8 mouse cellular contexts compared by ENCODE assay signal in genomic region chr4:32560246-32560645, GRCm38 (mm10). TPM values are rescaled to one million over a fixed set of nuclear protein-coding genes. Genes with fewer than 3 reads are reported as not detected.
A peak's percentile ranks its signal among the peaks of the same experiment; 100 is the strongest.
DNase-seq lines count a peak whose midpoint lies in the region; TF ChIP-seq lines count a peak whose summit lies in the region.
"Had no signal": no experiment of that assay in that cellular context is flagged by ENCODE, and none has a peak within 500 bp of the region (broad histone marks: within the 10 kb centered on the region; RNA-seq: fewer than 3 reads in every experiment).

No protein-coding gene starts in this region.

- no peak overlapping the region for H3K4me3 ChIP-seq in layer of hippocampus, adult 2 months
- H3K4me3 ChIP-seq in embryonic facial prominence, embryonic 10.5 days: no peak overlapping the region
- H3K4me3 ChIP-seq: heart, adult 2 months had no signal

- TF ChIP-seq CTCF in layer of hippocampus, adult 2 months (conservative IDR thresholded peaks at IDR 0.05): no peak

- DNase-seq in layer of hippocampus, adult 2 months (ENCODE audit: low spot score in 2 of 2): no peak
- DNase-seq in layer of hippocampus, adult 8-10 months (ENCODE audit: low spot score in 2 of 2): no peak
- DNase-seq in embryonic facial prominence, embryonic 10.5 days (ENCODE audit: low spot score): no peak
- DNase-seq in lung, postnatal 10 days: peak; percentile 44
- DNase-seq in testis, postnatal 10 days (ENCODE audit: low spot score): peak; percentile 65
- DNase-seq in urinary bladder, postnatal 4 days (ENCODE audit: low spot score in 2 of 2): no peak
- no peak for DNase-seq in adipocyte (ENCODE audit: low spot score)

- WGBS in embryonic facial prominence, embryonic 10.5 days: 65% methylated on average over 6 of the region's 6 CpGs

- H3K4me1 ChIP-seq in embryonic facial prominence, embryonic 10.5 days: peaks cover 31% of the 10 kb centered on the region

- peak overlapping the region; percentile 54; the same call in 1 of the 2 replicates for H3K27ac ChIP-seq in layer of hippocampus, adult 2 months
- H3K27ac ChIP-seq in embryonic facial prominence, embryonic 10.5 days (replicated peaks): peak overlapping the region; percentile 30; the same call in 1 of the 2 replicates
- H3K27ac ChIP-seq: heart, adult 2 months had no signal

- H3K36me3 ChIP-seq in embryonic facial prominence, embryonic 10.5 days (replicated peaks): peaks cover 46% of the 10 kb centered on the region

- H3K9me3 ChIP-seq in embryonic facial prominence, embryonic 10.5 days: no peaks in the 10 kb centered on the region

- no peaks in the 10 kb centered on the region for H3K27me3 ChIP-seq in embryonic facial prominence, embryonic 10.5 days (replicated peaks; ENCODE audit: low read depth, poor library complexity, severe bottlenecking)

RNA-seq across cellular contexts. Expression of gene Gja10, which starts 42.3 kb away (rescaled TPM):
- total RNA-seq in layer of hippocampus, adult 2 months (2021): not detected
- total RNA-seq in layer of hippocampus, adult 8-10 months (2022): not detected
- 0.07 and 0.16 TPM in 2 replicates for polyA plus RNA-seq in embryonic facial prominence, embryonic 10.5 days (2016; fragmentation: Nextera tagmentation; extraction: Ambion mirVana)
- total RNA-seq: heart, adult 2 months had no signal
- polyA plus RNA-seq: heart, adult 2 months had no signal

RNA-seq across cellular contexts. Expression of gene Casp8ap2, which starts 55.0 kb away (rescaled TPM):
- 10 to 100 TPM in 1 of 2 experiments, 1 to 10 TPM in 1; 9.5 to 12.4 TPM for total RNA-seq in layer of hippocampus, adult 2 months (2021)
- total RNA-seq in layer of hippocampus, adult 8-10 months (2022): 10 to 100 TPM in 3 of 4 experiments, 1 to 10 TPM in 1; 9.5 to 13.0 (median 11.4) TPM
- 76.8 TPM in 2 replicates for polyA plus RNA-seq in embryonic facial prominence, embryonic 10.5 days (2016; fragmentation: Nextera tagmentation; extraction: Ambion mirVana)

Comparison
In these comparisons a context has a peak if more than half of its experiments do, and no peak if none do; other contexts are left out.
1. DNase-seq: peak in lung, postnatal 10 days (single experiment) and testis, postnatal 10 days (single experiment); none in layer of hippocampus, adult 2 months (0 of 2), layer of hippocampus, adult 8-10 months (0 of 2), embryonic facial prominence, embryonic 10.5 days (single experiment), urinary bladder, postnatal 4 days (0 of 2) and adipocyte (single experiment).